Mouse (Mus musculus): ENCODE data around the gene Hdgfl2.

DNA sequence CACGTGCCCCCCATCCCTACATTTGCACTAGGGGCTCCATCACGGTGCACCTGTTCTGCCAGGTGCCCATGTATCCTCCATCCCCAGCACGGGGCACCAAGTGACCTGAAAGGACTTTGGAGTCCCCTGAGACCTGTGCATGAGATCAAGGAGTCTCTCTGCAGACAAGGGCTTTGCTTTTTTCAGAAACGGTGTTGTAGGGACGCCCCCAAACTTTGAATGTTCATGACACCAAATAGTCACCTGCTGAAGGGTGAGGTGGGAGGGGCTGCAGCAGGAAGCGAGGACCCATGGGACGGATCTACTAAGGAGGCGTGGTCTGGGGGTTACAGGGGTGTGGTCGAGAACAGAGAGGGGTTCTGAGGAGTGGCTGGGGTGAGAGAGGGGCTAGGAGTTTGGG, 68.8 kb downstream of the Hdgfl2 start:
- TF ChIP-seq CTCF (IDR thresholded peaks at IDR 0.05; ENCODE audit: control insufficient read depth, insufficient read depth, insufficient replicate concordance, low read depth, low read length) = no peak
- no peak for TF ChIP-seq POLR2A (IDR thresholded peaks at IDR 0.05; ENCODE audit: control insufficient read depth, low read depth, low read length)

Data from testis, adult 2 months (tissue).